Mouse (Mus musculus): ENCODE measurements around the gene Mrpl14.

DNA sequence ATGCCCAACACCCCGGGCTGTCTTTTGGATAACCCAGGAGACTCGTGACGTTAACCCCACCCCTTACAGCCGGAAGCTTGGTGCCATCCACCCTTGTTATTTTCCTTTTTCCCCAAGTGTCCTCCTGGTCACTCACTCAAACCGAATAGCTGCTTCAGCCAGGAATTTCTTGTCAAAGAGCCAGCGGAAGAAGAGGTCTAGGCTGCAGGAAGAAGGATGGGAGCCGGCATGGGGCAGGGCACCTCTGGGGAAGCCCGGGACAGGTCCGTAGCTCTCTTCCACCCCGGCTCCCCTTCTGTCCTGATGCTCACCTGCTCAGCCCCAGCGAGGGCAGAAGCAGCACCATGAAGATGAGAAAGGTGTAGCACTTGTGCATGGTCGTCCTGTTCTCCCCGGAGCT, 21.5 kb upstream of the Mrpl14 start:
- TF ChIP-seq CTCF (conservative IDR thresholded peaks at IDR 0.05; ENCODE audit: insufficient read depth, insufficient read length, low read depth, low read length): no peak
- TF ChIP-seq POLR2A (IDR thresholded peaks at IDR 0.05; ENCODE audit: low read depth, low read length): no peak

Measured in kidney, adult 2 months (tissue).